Mouse (Mus musculus): ENCODE measurements around the gene Aagab. TPM values are rescaled to one million over a fixed set of nuclear protein-coding genes. Genes with fewer than 3 reads are reported as not detected.

Aagab gene
- polyA plus RNA-seq, 1 experiment from 2014 or later, result 15.6 TPM

- ATAC-seq (ENCODE audit: insufficient read depth), result no peak
- H3K4me2 ChIP-seq, result no peak overlapping the region
- H3K9me3 ChIP-seq (replicated peaks), result no peaks in the 10 kb centered on the region
- 0 out of 2 replicates have a peak, but pooled peaks cover 5% of the 10 kb centered on the region for H3K4me1 ChIP-seq (replicated peaks)
- H3K4me3 ChIP-seq (replicated peaks), result no peak overlapping the region
- H3K27me3 ChIP-seq, result no peaks in the 10 kb centered on the region
- peaks cover 39% of the 10 kb centered on the region for H3K36me3 ChIP-seq (replicated peaks)
- H3K27ac ChIP-seq (replicated peaks), result no peak overlapping the region
- H3K9ac ChIP-seq, result no peak overlapping the region
- 64% methylated on average over 9 of the region's 9 CpGs for WGBS (ENCODE audit: insufficient replicate concordance)
These were observed 45.4 kb downstream of the Aagab start for GRCm38 (mm10) chr9:63647581-63648519.

- Histone ChIP-seq H3K4me3 (replicated peaks) (no peak overlapping the region), H3K4me2 (no peak overlapping the region), H3K27ac (replicated peaks) (no peak overlapping the region), H3K36me3 (replicated peaks) (peaks cover 40% of the 10 kb centered on the region), H3K9ac (no peak overlapping the region), H3K9me3 (replicated peaks) (no peaks in the 10 kb centered on the region), H3K4me1 (replicated peaks) (0 out of 2 replicates have a peak, but pooled peaks cover 5% of the 10 kb centered on the region), H3K27me3 (no peaks in the 10 kb centered on the region)
- WGBS (ENCODE audit: insufficient replicate concordance), result 69% methylated on average over 9 of the region's 9 CpGs
- no peak for ATAC-seq (ENCODE audit: insufficient read depth)
These were observed 46.1 kb downstream of the Aagab start for GRCm38 (mm10) chr9:63648520-63648918.

- Histone ChIP-seq H3K27ac (replicated peaks) (no peak overlapping the region), H3K4me1 (replicated peaks) (0 out of 2 replicates have a peak, but pooled peaks cover 5% of the 10 kb centered on the region), H3K4me3 (replicated peaks) (no peak overlapping the region), H3K27me3 (no peaks in the 10 kb centered on the region), H3K9me3 (replicated peaks) (no peaks in the 10 kb centered on the region), H3K36me3 (replicated peaks) (peaks cover 40% of the 10 kb centered on the region), H3K9ac (no peak overlapping the region), H3K4me2 (no peak overlapping the region)
- WGBS (ENCODE audit: insufficient replicate concordance), result 73% methylated on average over 8 of the region's 8 CpGs
- ATAC-seq (ENCODE audit: insufficient read depth), result no peak
These were observed 47.5 kb downstream of the Aagab start for GRCm38 (mm10) chr9:63649841-63650545.

- Histone ChIP-seq H3K4me3 (replicated peaks) (no peak overlapping the region), H3K27ac (replicated peaks) (no peak overlapping the region), H3K4me2 (no peak overlapping the region), H3K4me1 (replicated peaks) (no peaks in the 10 kb centered on the region), H3K9ac (no peak overlapping the region), H3K27me3 (no peaks in the 10 kb centered on the region), H3K9me3 (replicated peaks) (no peaks in the 10 kb centered on the region), H3K36me3 (replicated peaks) (peaks cover 44% of the 10 kb centered on the region)
- no peak for ATAC-seq (ENCODE audit: insufficient read depth)
- 76% methylated on average over 14 of the region's 14 CpGs for WGBS (ENCODE audit: insufficient replicate concordance)
These were observed 48.4 kb downstream of the Aagab start for GRCm38 (mm10) chr9:63650905-63651304.

- 77% methylated on average over 11 of the region's 11 CpGs for WGBS (ENCODE audit: insufficient replicate concordance)
- H3K27me3 ChIP-seq, result no peaks in the 10 kb centered on the region
- no peaks in the 10 kb centered on the region for H3K4me1 ChIP-seq (replicated peaks)
- no peak overlapping the region for H3K27ac ChIP-seq (replicated peaks)
- H3K4me2 ChIP-seq, result no peak overlapping the region
- peaks cover 41% of the 10 kb centered on the region for H3K36me3 ChIP-seq (replicated peaks)
- ATAC-seq (ENCODE audit: insufficient read depth), result no peak
- no peaks in the 10 kb centered on the region for H3K9me3 ChIP-seq (replicated peaks)
- H3K4me3 ChIP-seq (replicated peaks), result no peak overlapping the region
- no peak overlapping the region for H3K9ac ChIP-seq
These were observed 49.1 kb downstream of the Aagab start for GRCm38 (mm10) chr9:63651594-63651993.

- no peak overlapping the region for H3K4me2 ChIP-seq
- ATAC-seq (ENCODE audit: insufficient read depth), result no peak
- H3K9ac ChIP-seq, result no peak overlapping the region
- H3K36me3 ChIP-seq (replicated peaks), result peaks cover 37% of the 10 kb centered on the region
- no peaks in the 10 kb centered on the region for H3K27me3 ChIP-seq
- no peak overlapping the region for H3K4me3 ChIP-seq (replicated peaks)
- no peak overlapping the region for H3K27ac ChIP-seq (replicated peaks)
- WGBS (ENCODE audit: insufficient replicate concordance), result 58% methylated on average over 7 of the region's 7 CpGs
- no peaks in the 10 kb centered on the region for H3K4me1 ChIP-seq (replicated peaks)
- H3K9me3 ChIP-seq (replicated peaks), result no peaks in the 10 kb centered on the region
These were observed 51.2 kb downstream of the Aagab start for GRCm38 (mm10) chr9:63653666-63654065.

GRCm38 (mm10) chr9:63654575-63654974, 52.1 kb downstream of the Aagab start:
- H3K27me3 ChIP-seq, result no peaks in the 10 kb centered on the region
- no peak overlapping the region for H3K4me3 ChIP-seq (replicated peaks)
- H3K36me3 ChIP-seq (replicated peaks), result peaks cover 28% of the 10 kb centered on the region
- no peak overlapping the region for H3K27ac ChIP-seq (replicated peaks)
- ATAC-seq (ENCODE audit: insufficient read depth), result no peak
- H3K4me2 ChIP-seq, result no peak overlapping the region
- 83% methylated on average over 8 of the region's 8 CpGs for WGBS (ENCODE audit: insufficient replicate concordance)
- H3K9ac ChIP-seq, result no peak overlapping the region
- no peaks in the 10 kb centered on the region for H3K9me3 ChIP-seq (replicated peaks)
- H3K4me1 ChIP-seq (replicated peaks), result no peaks in the 10 kb centered on the region

GRCm38 (mm10) chr9:63655092-63655491, 52.6 kb downstream of the Aagab start:
- Histone ChIP-seq H3K4me2 (no peak overlapping the region), H3K27ac (replicated peaks) (no peak overlapping the region), H3K9ac (no peak overlapping the region), H3K4me1 (replicated peaks) (no peaks in the 10 kb centered on the region), H3K36me3 (replicated peaks) (peaks cover 23% of the 10 kb centered on the region), H3K27me3 (no peaks in the 10 kb centered on the region), H3K9me3 (replicated peaks) (no peaks in the 10 kb centered on the region), H3K4me3 (replicated peaks) (no peak overlapping the region)
- WGBS (ENCODE audit: insufficient replicate concordance), result 85% methylated on average over 1 of the region's 1 CpGs
- no peak for ATAC-seq (ENCODE audit: insufficient read depth)

GRCm38 (mm10) chr9:63657167-63657566, 54.7 kb downstream of the Aagab start:
- H3K27me3 ChIP-seq, result no peaks in the 10 kb centered on the region
- 68% methylated on average over 4 of the region's 4 CpGs for WGBS (ENCODE audit: insufficient replicate concordance)
- H3K4me3 ChIP-seq (replicated peaks), result no peak overlapping the region
- H3K9ac ChIP-seq, result no peak overlapping the region
- no peaks in the 10 kb centered on the region for H3K4me1 ChIP-seq (replicated peaks)
- no peak overlapping the region for H3K4me2 ChIP-seq
- no peaks in the 10 kb centered on the region for H3K9me3 ChIP-seq (replicated peaks)
- peaks cover 12% of the 10 kb centered on the region for H3K36me3 ChIP-seq (replicated peaks)
- ATAC-seq (ENCODE audit: insufficient read depth), result no peak
- H3K27ac ChIP-seq (replicated peaks), result no peak overlapping the region

- Histone ChIP-seq H3K4me2 (no peak overlapping the region), H3K36me3 (replicated peaks) (peaks cover 4% of the 10 kb centered on the region; the same call in 1 of the 2 replicates), H3K4me1 (replicated peaks) (no peaks in the 10 kb centered on the region), H3K27ac (replicated peaks) (no peak overlapping the region), H3K9ac (no peak overlapping the region), H3K9me3 (replicated peaks) (no peaks in the 10 kb centered on the region), H3K4me3 (replicated peaks) (no peak overlapping the region), H3K27me3 (no peaks in the 10 kb centered on the region)
- no peak for ATAC-seq (ENCODE audit: insufficient read depth)
- WGBS (ENCODE audit: insufficient replicate concordance), result 73% methylated on average over 9 of the region's 9 CpGs
These were observed 56.0 kb downstream of the Aagab start for GRCm38 (mm10) chr9:63658436-63658835.

- Histone ChIP-seq H3K27ac (replicated peaks) (no peak overlapping the region), H3K4me2 (no peak overlapping the region), H3K4me3 (replicated peaks) (no peak overlapping the region), H3K36me3 (replicated peaks) (peaks cover 4% of the 10 kb centered on the region; the same call in 1 of the 2 replicates), H3K4me1 (replicated peaks) (no peaks in the 10 kb centered on the region), H3K27me3 (no peaks in the 10 kb centered on the region), H3K9me3 (replicated peaks) (no peaks in the 10 kb centered on the region), H3K9ac (no peak overlapping the region)
- WGBS (ENCODE audit: insufficient replicate concordance), result 72% methylated on average over 5 of the region's 5 CpGs
- no peak for ATAC-seq (ENCODE audit: insufficient read depth)
These were observed 56.5 kb downstream of the Aagab start for GRCm38 (mm10) chr9:63658970-63659371.
